ENCODE assay signal across 15 mouse cellular contexts in genomic region chr9:62023879-62024278, GRCm38 (mm10). TPM values are rescaled to one million over a fixed set of nuclear protein-coding genes. Genes with fewer than 3 reads are reported as not detected.
A peak's percentile ranks its signal among the peaks of the same experiment; 100 is the strongest.
DNase-seq lines count a peak whose midpoint lies in the region; ATAC-seq lines count a peak whose summit lies in the region.
"Had no signal": no experiment of that assay in that cellular context is flagged by ENCODE, and none has a peak within 500 bp of the region (broad histone marks: within the 10 kb centered on the region; RNA-seq: fewer than 3 reads in every experiment).

No protein-coding gene starts in this region.

- H3K4me3 ChIP-seq in kidney, embryonic 15.5 days (replicated peaks): no peak overlapping the region
- H3K4me3 ChIP-seq: embryonic facial prominence, embryonic 10.5 days; forebrain, embryonic 13.5 days; gastrocnemius, adult 2 months; heart, embryonic 12.5 days; hindbrain, embryonic 10.5 days had no signal

- peaks cover 48% of the 10 kb centered on the region for H3K4me1 ChIP-seq in kidney, embryonic 15.5 days

- H3K27ac ChIP-seq in kidney, embryonic 15.5 days: peak overlapping the region; percentile 75
- H3K27ac ChIP-seq: embryonic facial prominence, embryonic 10.5 days; forebrain, embryonic 13.5 days; gastrocnemius, adult 2 months; hindbrain, embryonic 10.5 days had no signal

- ATAC-seq in kidney, embryonic 15.5 days (replicated peaks; ENCODE audit: low FRiP score): no peak
- ATAC-seq: forebrain, embryonic 13.5 days; forebrain, postnatal 0 days had no signal

- no peak for DNase-seq in kidney, adult 11 months
- DNase-seq in forelimb bud, embryonic 11.5 days (ENCODE audit: low read depth, low spot score): peak; percentile 17
- DNase-seq in kidney, postnatal 10 days: peak; percentile 49
- DNase-seq in yolk sac, embryonic 10.5 days (ENCODE audit: low spot score): peak; percentile 32
- DNase-seq in right cerebral cortex, postnatal 25 days: no peak
- DNase-seq: cerebellum, adult 2 months; cerebellum, postnatal 10 days; forebrain, postnatal 0 days; gastrocnemius, adult 2 months; gastrocnemius, postnatal 25 days had no signal

- no peaks in the 10 kb centered on the region for H3K9me3 ChIP-seq in kidney, embryonic 15.5 days (replicated peaks)
- H3K9me3 ChIP-seq: embryonic facial prominence, embryonic 10.5 days; forebrain, embryonic 13.5 days; heart, embryonic 12.5 days; hindbrain, embryonic 10.5 days had no signal

- 42% methylated on average over 4 of the region's 4 CpGs for WGBS in kidney, embryonic 15.5 days

- H3K36me3 ChIP-seq in kidney, embryonic 15.5 days: no peaks in the 10 kb centered on the region
- H3K36me3 ChIP-seq: embryonic facial prominence, embryonic 10.5 days; heart, embryonic 12.5 days; hindbrain, embryonic 10.5 days had no signal

- peaks cover 29% of the 10 kb centered on the region for H3K27me3 ChIP-seq in kidney, embryonic 15.5 days

- no peak overlapping the region for H3K9ac ChIP-seq in kidney, embryonic 15.5 days
- H3K9ac ChIP-seq: forebrain, embryonic 13.5 days; forebrain, postnatal 0 days; heart, embryonic 12.5 days had no signal

- H3K4me2 ChIP-seq in kidney, embryonic 15.5 days: peak overlapping the region; percentile 44; the same call in 1 of the 2 replicates
- H3K4me2 ChIP-seq: forebrain, embryonic 13.5 days; heart, embryonic 12.5 days had no signal

RNA-seq across cellular contexts. Expression of gene Paqr5, which starts 2.8 kb away (rescaled TPM):
- 26.8 and 28.8 TPM in 2 replicates for polyA plus RNA-seq in kidney, embryonic 15.5 days (2015; fragmentation: Nextera tagmentation; extraction: Ambion mirVana)

Comparison
In these comparisons a context has a peak if more than half of its experiments do, and no peak if none do; other contexts are left out.
1. DNase-seq: peak in forelimb bud, embryonic 11.5 days (single experiment), kidney, postnatal 10 days (single experiment) and yolk sac, embryonic 10.5 days (single experiment); none in kidney, adult 11 months (single experiment) and right cerebral cortex, postnatal 25 days (single experiment).